8 mouse cellular contexts compared by ENCODE assay signal in genomic region chr6:29348371-29348724, GRCm38 (mm10). TPM values are rescaled to one million over a fixed set of nuclear protein-coding genes. Genes with fewer than 3 reads are reported as not detected.
DNase-seq lines count a peak whose midpoint lies in the region; ATAC-seq and TF ChIP-seq lines count a peak whose summit lies in the region.

No protein-coding gene starts in this region.

- peak; percentile 67 for DNase-seq in adrenal gland, postnatal 10 days
- DNase-seq in adrenal gland, adult 2 months, result no peak
- DNase-seq in neural tube, embryonic 11.5 days (ENCODE audit: low spot score), result no peak
- no peak for DNase-seq in neural tube, embryonic 10.5 days (ENCODE audit: extremely low spot score, low spot score)
- no peak for DNase-seq in limb, embryonic 11.5 days (ENCODE audit: low spot score)
- DNase-seq in frontal cortex, postnatal 36 days (ENCODE audit: low spot score in 2 of 2), result no peak
- no peak for DNase-seq in adrenal gland, adult 8-10 months

- H3K4me1 ChIP-seq in neural tube, embryonic 11.5 days (ENCODE audit: control insufficient read depth, insufficient read depth, low read length), result peaks cover 5% of the 10 kb centered on the region; the same call in 1 of the 2 replicates
- H3K4me1 ChIP-seq in limb, embryonic 11.5 days (ENCODE audit: control insufficient read depth, insufficient read depth, low read length), result no peaks in the 10 kb centered on the region
- no peaks in the 10 kb centered on the region for H3K4me1 ChIP-seq in olfactory bulb, adult 2 months (ENCODE audit: control insufficient read depth, insufficient read depth, low read length)

- H3K27ac ChIP-seq in neural tube, embryonic 11.5 days (ENCODE audit: low read depth, low read length), result peak overlapping the region; percentile 23; the same call in 1 of the 2 replicates
- peak overlapping the region; percentile 62; the same call in 1 of the 2 replicates for H3K27ac ChIP-seq in limb, embryonic 11.5 days (replicated peaks; ENCODE audit: low read depth, low read length)
- 0 out of 2 replicates have a peak overlapping the region, but pooled peaks have one; percentile 18 for H3K27ac ChIP-seq in olfactory bulb, adult 2 months (ENCODE audit: insufficient read depth, low read depth, low read length)

- no peaks in the 10 kb centered on the region for H3K27me3 ChIP-seq in neural tube, embryonic 11.5 days (ENCODE audit: control insufficient read depth, insufficient read depth, low read length)
- H3K27me3 ChIP-seq in limb, embryonic 11.5 days (ENCODE audit: control insufficient read depth, insufficient read depth, low read length), result no peaks in the 10 kb centered on the region

- H3K36me3 ChIP-seq in neural tube, embryonic 11.5 days (ENCODE audit: control insufficient read depth, insufficient read depth, low read length), result no peaks in the 10 kb centered on the region
- H3K36me3 ChIP-seq in limb, embryonic 11.5 days (ENCODE audit: control insufficient read depth, insufficient read depth, low read length), result no peaks in the 10 kb centered on the region

- no peak for TF ChIP-seq POLR2A in olfactory bulb, adult 2 months (IDR thresholded peaks at IDR 0.05; ENCODE audit: insufficient read depth, low read depth, low read length)

- TF ChIP-seq CTCF in olfactory bulb, adult 2 months (IDR thresholded peaks at IDR 0.05; ENCODE audit: insufficient read depth, low read depth, low read length), result no peak

- no peaks in the 10 kb centered on the region for H3K9me3 ChIP-seq in neural tube, embryonic 11.5 days (ENCODE audit: control insufficient read depth, low read length)
- H3K9me3 ChIP-seq in limb, embryonic 11.5 days (ENCODE audit: control insufficient read depth, low read length), result no peaks in the 10 kb centered on the region

- H3K9ac ChIP-seq in neural tube, embryonic 11.5 days (ENCODE audit: low read length), result peak overlapping the region; percentile 83
- peak overlapping the region; percentile 87 for H3K9ac ChIP-seq in limb, embryonic 11.5 days (ENCODE audit: low read length)

- WGBS in neural tube, embryonic 11.5 days, result under 1% methylated on average over 15 of the region's 15 CpGs
- under 1% methylated on average over 15 of the region's 15 CpGs for WGBS in limb, embryonic 11.5 days
- under 1% methylated on average over 15 of the region's 15 CpGs for WGBS in olfactory bulb, adult 2 months

- ATAC-seq in neural tube, embryonic 11.5 days (ENCODE audit: insufficient read depth, low FRiP score, low TSS enrichment), result no peak; the same call in 1 of the 2 replicates
- no peak; the same call in 1 of the 2 replicates for ATAC-seq in limb, embryonic 11.5 days (ENCODE audit: insufficient number of reproducible peaks, low FRiP score, low TSS enrichment, low read depth)

- H3K4me2 ChIP-seq in neural tube, embryonic 11.5 days (ENCODE audit: low read depth), result peak overlapping the region; percentile 49
- H3K4me2 ChIP-seq in limb, embryonic 11.5 days (ENCODE audit: low read depth, severe bottlenecking), result peak overlapping the region; percentile 58

- H3K4me3 ChIP-seq in neural tube, embryonic 11.5 days (ENCODE audit: low read depth, low read length), result peak overlapping the region; percentile 88
- H3K4me3 ChIP-seq in limb, embryonic 11.5 days (ENCODE audit: low read depth, low read length), result peak overlapping the region; percentile 89
- peak overlapping the region; percentile 85 for H3K4me3 ChIP-seq in olfactory bulb, adult 2 months (ENCODE audit: insufficient read depth, low read depth, low read length)

RNA-seq across cellular contexts. Expression of gene Calu, which starts 0.5 kb away (rescaled TPM):
- 100 to 1,000 TPM; 194 TPM for total RNA-seq in adrenal gland, postnatal 10 days (2021)
- 100 to 1,000 TPM; 125 to 150 TPM for total RNA-seq in adrenal gland, adult 2 months (2021)
- polyA plus RNA-seq in adrenal gland, adult 2 months (2012; rRNA removed), result 14.3 and 18.5 TPM in 2 replicates
- polyA plus RNA-seq in neural tube, embryonic 11.5 days (2014; fragmentation: Nextera tagmentation; extraction: Ambion mirVana), result 289 and 291 TPM in 2 replicates
- 308 and 313 TPM in 2 replicates for polyA plus RNA-seq in limb, embryonic 11.5 days (2014; fragmentation: Nextera tagmentation; extraction: Ambion mirVana)
- not detected in 2 replicates for polyA plus RNA-seq in olfactory bulb, adult 2 months (2012; ENCODE audit: insufficient read depth, insufficient read length, low replicate concordance, missing spikeins)
- 100 to 1,000 TPM; 121 to 136 (median 126) TPM for total RNA-seq in adrenal gland, adult 8-10 months (2022)

RNA-seq across cellular contexts. Expression of gene Fam71f1, which starts 29.4 kb away (rescaled TPM):
- not detected for total RNA-seq in adrenal gland, postnatal 10 days (2021)
- not detected for total RNA-seq in adrenal gland, adult 2 months (2021)
- polyA plus RNA-seq in adrenal gland, adult 2 months (2012; rRNA removed), result not detected in 2 replicates
- 0.32 TPM in 1 of 2 replicates, not detected in the other for polyA plus RNA-seq in neural tube, embryonic 11.5 days (2014; fragmentation: Nextera tagmentation; extraction: Ambion mirVana)
- polyA plus RNA-seq in limb, embryonic 11.5 days (2014; fragmentation: Nextera tagmentation; extraction: Ambion mirVana), result 0.11 TPM in 1 of 2 replicates, not detected in the other
- polyA plus RNA-seq in olfactory bulb, adult 2 months (2012; ENCODE audit: insufficient read depth, insufficient read length, low replicate concordance, missing spikeins), result not detected in 2 replicates
- total RNA-seq in adrenal gland, adult 8-10 months (2022), result not detected

RNA-seq across cellular contexts. Expression of gene Opn1sw, which starts 39.9 kb away (rescaled TPM):
- not detected for total RNA-seq in adrenal gland, postnatal 10 days (2021)
- not detected for total RNA-seq in adrenal gland, adult 2 months (2021)
- polyA plus RNA-seq in adrenal gland, adult 2 months (2012; rRNA removed), result not detected in 2 replicates
- 0.15 and 0.20 TPM in 2 replicates for polyA plus RNA-seq in neural tube, embryonic 11.5 days (2014; fragmentation: Nextera tagmentation; extraction: Ambion mirVana)
- polyA plus RNA-seq in limb, embryonic 11.5 days (2014; fragmentation: Nextera tagmentation; extraction: Ambion mirVana), result 0.24 TPM in 2 replicates
- not detected in 2 replicates for polyA plus RNA-seq in olfactory bulb, adult 2 months (2012; ENCODE audit: insufficient read depth, insufficient read length, low replicate concordance, missing spikeins)
- total RNA-seq in adrenal gland, adult 8-10 months (2022), result not detected

RNA-seq across cellular contexts. Expression of gene Ccdc136, which starts 47.8 kb away (rescaled TPM):
- 1 to 10 TPM; 3.5 to 6.7 TPM for total RNA-seq in adrenal gland, postnatal 10 days (2021)
- 1 to 10 TPM; 3.4 to 3.9 TPM for total RNA-seq in adrenal gland, adult 2 months (2021)
- 1.2 and 2.1 TPM in 2 replicates for polyA plus RNA-seq in adrenal gland, adult 2 months (2012; rRNA removed)
- 36.8 and 40.1 TPM in 2 replicates for polyA plus RNA-seq in neural tube, embryonic 11.5 days (2014; fragmentation: Nextera tagmentation; extraction: Ambion mirVana)
- 37.1 and 37.3 TPM in 2 replicates for polyA plus RNA-seq in limb, embryonic 11.5 days (2014; fragmentation: Nextera tagmentation; extraction: Ambion mirVana)
- not detected in 2 replicates for polyA plus RNA-seq in olfactory bulb, adult 2 months (2012; ENCODE audit: insufficient read depth, insufficient read length, low replicate concordance, missing spikeins)
- total RNA-seq in adrenal gland, adult 8-10 months (2022), result 10 to 100 TPM in 1 of 4 experiments, 1 to 10 TPM in 3; 4.4 to 13.1 (median 5.7) TPM
